Comparison of ENCODE assay signal across 8 mouse cellular contexts in genomic region chr4:120615528-120616081, GRCm38 (mm10). TPM values are rescaled to one million over a fixed set of nuclear protein-coding genes. Genes with fewer than 3 reads are reported as not detected.
DNase-seq lines count a peak whose midpoint lies in the region; ATAC-seq lines count a peak whose summit lies in the region.

No protein-coding gene starts in this region.

- peak; percentile 25 to 36 for DNase-seq in frontal cortex, postnatal 36 days (ENCODE audit: low spot score in 2 of 2)
- DNase-seq in lung, postnatal 36 days = peak; percentile 45
- DNase-seq in layer of hippocampus, adult 11-12 months (ENCODE audit: low spot score) = no peak
- DNase-seq in urinary bladder, postnatal 36 days (ENCODE audit: low spot score in 2 of 2) = no peak

- H3K4me1 ChIP-seq in hindbrain, embryonic 15.5 days (replicated peaks) = peaks cover 18% of the 10 kb centered on the region
- peaks cover 12% of the 10 kb centered on the region; the same call in 1 of the 2 replicates for H3K4me1 ChIP-seq in stomach, embryonic 15.5 days

- no peaks in the 10 kb centered on the region for H3K9me3 ChIP-seq in hindbrain, embryonic 15.5 days
- H3K9me3 ChIP-seq in stomach, embryonic 15.5 days = no peaks in the 10 kb centered on the region

- H3K9ac ChIP-seq in hindbrain, embryonic 15.5 days = no peak overlapping the region
- H3K9ac ChIP-seq in stomach, embryonic 15.5 days = no peak overlapping the region

- H3K27me3 ChIP-seq in hindbrain, embryonic 15.5 days = no peaks in the 10 kb centered on the region
- H3K27me3 ChIP-seq in stomach, embryonic 15.5 days (replicated peaks) = no peaks in the 10 kb centered on the region

- no peak overlapping the region for H3K4me3 ChIP-seq in hindbrain, embryonic 15.5 days
- H3K4me3 ChIP-seq in stomach, embryonic 15.5 days (replicated peaks) = no peak overlapping the region

- WGBS in hindbrain, embryonic 15.5 days = 28% methylated on average over 10 of the region's 10 CpGs
- WGBS in stomach, embryonic 15.5 days = 34% methylated on average over 10 of the region's 10 CpGs

- H3K27ac ChIP-seq in hindbrain, embryonic 15.5 days (replicated peaks) = no peak overlapping the region
- H3K27ac ChIP-seq in stomach, embryonic 15.5 days = peak overlapping the region; percentile 84

- H3K4me2 ChIP-seq in hindbrain, embryonic 15.5 days = 0 out of 2 replicates have a peak overlapping the region, but pooled peaks have one; percentile 5
- no peak overlapping the region; the same call in 1 of the 2 replicates for H3K4me2 ChIP-seq in stomach, embryonic 15.5 days

- no peaks in the 10 kb centered on the region for H3K36me3 ChIP-seq in hindbrain, embryonic 15.5 days
- no peaks in the 10 kb centered on the region for H3K36me3 ChIP-seq in stomach, embryonic 15.5 days

- ATAC-seq in CD4-positive, CD25-positive, alpha-beta regulatory T cell, adult 4 months = peak; percentile 76
- peak; percentile 59 for ATAC-seq in activated CD4-positive, CD25-positive, alpha-beta regulatory T cell, adult 4 months
- peak; percentile 47 for ATAC-seq in hindbrain, embryonic 15.5 days (ENCODE audit: low FRiP score, low read depth)
- ATAC-seq in stomach, embryonic 15.5 days (ENCODE audit: insufficient read depth, low FRiP score, low read depth) = peak; percentile 28

RNA-seq across cellular contexts. Expression of gene Gm8439, which starts 27.1 kb away (rescaled TPM):
- polyA plus RNA-seq in CD4-positive, CD25-positive, alpha-beta regulatory T cell, adult 4 months (2017; shearing (Covaris generic)) = under 1 TPM in 1 of 2 experiments, not detected in 1; 0.83 TPM
- polyA plus RNA-seq in activated CD4-positive, CD25-positive, alpha-beta regulatory T cell, adult 4 months (2017; shearing (Covaris generic)) = not detected
- polyA plus RNA-seq in hindbrain, embryonic 15.5 days (2015; fragmentation: Nextera tagmentation; extraction: Ambion mirVana) = not detected in 2 replicates
- polyA plus RNA-seq in stomach, embryonic 15.5 days (2015; fragmentation: Nextera tagmentation; extraction: Ambion mirVana) = 0.37 TPM in 1 of 2 replicates, not detected in the other

RNA-seq across cellular contexts. Expression of gene Ctps, which starts 45.5 kb away (rescaled TPM):
- 10 to 100 TPM; 14.7 to 19.5 TPM for polyA plus RNA-seq in CD4-positive, CD25-positive, alpha-beta regulatory T cell, adult 4 months (2017; shearing (Covaris generic))
- 10 to 100 TPM; 19.0 to 26.5 TPM for polyA plus RNA-seq in activated CD4-positive, CD25-positive, alpha-beta regulatory T cell, adult 4 months (2017; shearing (Covaris generic))
- polyA plus RNA-seq in hindbrain, embryonic 15.5 days (2015; fragmentation: Nextera tagmentation; extraction: Ambion mirVana) = 77.2 and 79.9 TPM in 2 replicates
- polyA plus RNA-seq in stomach, embryonic 15.5 days (2015; fragmentation: Nextera tagmentation; extraction: Ambion mirVana) = 64.9 and 67.8 TPM in 2 replicates

RNA-seq across cellular contexts. Expression of gene Cited4, which starts 50.8 kb away (rescaled TPM):
- polyA plus RNA-seq in CD4-positive, CD25-positive, alpha-beta regulatory T cell, adult 4 months (2017; shearing (Covaris generic)) = not detected
- polyA plus RNA-seq in activated CD4-positive, CD25-positive, alpha-beta regulatory T cell, adult 4 months (2017; shearing (Covaris generic)) = under 1 TPM in 1 of 2 experiments, not detected in 1; 0.62 TPM
- polyA plus RNA-seq in hindbrain, embryonic 15.5 days (2015; fragmentation: Nextera tagmentation; extraction: Ambion mirVana) = 1.5 and 1.8 TPM in 2 replicates
- polyA plus RNA-seq in stomach, embryonic 15.5 days (2015; fragmentation: Nextera tagmentation; extraction: Ambion mirVana) = 8.4 and 13.2 TPM in 2 replicates

Comparison
In these comparisons a context has a peak if more than half of its experiments do, and no peak if none do; other contexts are left out.
1. DNase-seq: peak in frontal cortex, postnatal 36 days (2 of 2) and lung, postnatal 36 days (single experiment); none in layer of hippocampus, adult 11-12 months (single experiment) and urinary bladder, postnatal 36 days (0 of 2).
2. Peak in every context shown above with its lines, with median percentiles within 50 percentile points of each other: ATAC-seq.